Comparison of ENCODE assay signal across 8 mouse cellular contexts in the genomic region with DNA sequence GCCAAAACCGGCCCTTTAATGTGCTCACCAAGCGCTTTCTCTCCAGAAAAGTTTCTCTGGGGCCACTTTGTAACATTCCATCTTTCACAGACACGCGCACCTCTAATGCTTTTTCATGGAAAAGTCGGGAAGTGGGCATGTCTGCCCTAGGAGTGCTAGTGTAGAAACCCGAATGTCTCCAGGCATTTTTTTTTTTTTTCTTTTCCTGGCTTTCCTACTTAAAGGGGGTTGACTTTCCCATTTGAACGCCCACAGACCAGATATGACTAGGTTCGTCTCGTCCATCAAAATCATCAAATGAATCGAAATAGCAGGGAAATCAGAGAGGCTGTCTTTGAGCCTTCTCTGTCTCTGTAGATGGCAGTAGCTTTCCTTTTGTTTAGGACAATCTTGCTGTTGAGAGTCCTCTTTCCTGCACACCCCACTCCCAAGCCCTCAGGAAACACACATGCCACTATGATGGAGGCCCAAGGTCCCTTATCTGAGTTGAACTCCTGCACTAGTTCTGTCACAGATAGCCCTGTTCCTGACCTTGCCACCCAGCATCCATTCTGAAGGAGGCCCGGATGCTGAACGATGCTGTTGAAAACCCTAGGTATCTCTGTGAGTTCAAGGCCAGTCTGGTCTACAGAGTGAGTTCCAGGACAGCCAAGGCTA. TPM values are rescaled to one million over a fixed set of nuclear protein-coding genes. Genes with fewer than 3 reads are reported as not detected.
DNase-seq lines count a peak whose midpoint lies in the region; ATAC-seq and TF ChIP-seq lines count a peak whose summit lies in the region.

No protein-coding gene starts in this region.

- WGBS in cerebellum, adult 2 months: 17% methylated on average over 12 of the region's 12 CpGs
- 20% methylated on average over 12 of the region's 12 CpGs for WGBS in hindbrain, embryonic 16.5 days
- WGBS in stomach, embryonic 16.5 days: 9% methylated on average over 12 of the region's 12 CpGs

- H3K27me3 ChIP-seq in cerebellum, adult 2 months (ENCODE audit: control insufficient read depth, insufficient read depth, low read length): no peaks in the 10 kb centered on the region
- H3K27me3 ChIP-seq in erythroblast, embryonic 14.5 days (ENCODE audit: control insufficient read depth): peaks cover 5% of the 10 kb centered on the region; the same call in 1 of the 2 replicates
- H3K27me3 ChIP-seq in hindbrain, embryonic 16.5 days (replicated peaks; ENCODE audit: control insufficient read depth, insufficient read depth, low read length): no peaks in the 10 kb centered on the region
- H3K27me3 ChIP-seq in stomach, embryonic 16.5 days (ENCODE audit: control insufficient read depth, insufficient read depth, low read length): no peaks in the 10 kb centered on the region

- H3K9ac ChIP-seq in hindbrain, embryonic 16.5 days (ENCODE audit: low read depth, low read length): peak overlapping the region; percentile 58
- peak overlapping the region; percentile 75 for H3K9ac ChIP-seq in stomach, embryonic 16.5 days (ENCODE audit: low read length)

- no peak for TF ChIP-seq CTCF in cerebellum, adult 2 months (IDR thresholded peaks at IDR 0.05; ENCODE audit: borderline replicate concordance, insufficient read depth, low read depth, low read length)

- H3K9me3 ChIP-seq in erythroblast, embryonic 14.5 days (ENCODE audit: control insufficient read depth, low read length): no peaks in the 10 kb centered on the region
- H3K9me3 ChIP-seq in hindbrain, embryonic 16.5 days (ENCODE audit: control insufficient read depth, low read length): no peaks in the 10 kb centered on the region
- H3K9me3 ChIP-seq in stomach, embryonic 16.5 days (replicated peaks; ENCODE audit: control insufficient read depth, low read length): no peaks in the 10 kb centered on the region

- peak overlapping the region; percentile 76 for H3K4me3 ChIP-seq in cerebellum, adult 2 months (replicated peaks; ENCODE audit: insufficient read depth, low read depth, low read length)
- peak overlapping the region; percentile 99 for H3K4me3 ChIP-seq in erythroblast, embryonic 14.5 days (replicated peaks)
- peak overlapping the region; percentile 49 for H3K4me3 ChIP-seq in hindbrain, embryonic 16.5 days (ENCODE audit: low read length)
- H3K4me3 ChIP-seq in stomach, embryonic 16.5 days (replicated peaks; ENCODE audit: low read length): peak overlapping the region; percentile 72

- H3K27ac ChIP-seq in cerebellum, adult 2 months (ENCODE audit: insufficient read depth, low read length): peak overlapping the region; percentile 69
- peak overlapping the region; percentile 92 for H3K27ac ChIP-seq in hindbrain, embryonic 16.5 days (ENCODE audit: low read depth, low read length)
- peak overlapping the region; percentile 99 for H3K27ac ChIP-seq in stomach, embryonic 16.5 days (ENCODE audit: low read length)

- peak in 1 of 2 experiments; percentile 17 for DNase-seq in cerebellum, adult 2 months
- no peak for DNase-seq in cerebellum, postnatal 4 days (ENCODE audit: low spot score in 2 of 2)
- DNase-seq in MEL-GATA-1-ER (ENCODE audit: extremely low read depth, low read depth): peak; percentile 41
- DNase-seq in lung, postnatal 36 days: peak; percentile 10
- DNase-seq in left cerebral cortex, adult 11 months (ENCODE audit: low spot score): no peak

- H3K4me1 ChIP-seq in cerebellum, adult 2 months (ENCODE audit: control insufficient read depth, insufficient read depth, low read length): peaks cover 4% of the 10 kb centered on the region; the same call in 1 of the 2 replicates
- peaks cover 52% of the 10 kb centered on the region for H3K4me1 ChIP-seq in erythroblast, embryonic 14.5 days (ENCODE audit: control insufficient read depth)
- H3K4me1 ChIP-seq in hindbrain, embryonic 16.5 days (ENCODE audit: control insufficient read depth, insufficient read depth, low read depth, low read length): peaks cover 14% of the 10 kb centered on the region
- peaks cover 13% of the 10 kb centered on the region for H3K4me1 ChIP-seq in stomach, embryonic 16.5 days (ENCODE audit: control insufficient read depth, insufficient read depth, low read length)

- H3K36me3 ChIP-seq in erythroblast, embryonic 14.5 days (ENCODE audit: control insufficient read depth): peaks cover 27% of the 10 kb centered on the region
- H3K36me3 ChIP-seq in hindbrain, embryonic 16.5 days (ENCODE audit: control insufficient read depth, insufficient read depth, low read length): no peaks in the 10 kb centered on the region
- H3K36me3 ChIP-seq in stomach, embryonic 16.5 days (ENCODE audit: control insufficient read depth, insufficient read depth, low read length): no peaks in the 10 kb centered on the region

- no peak for TF ChIP-seq POLR2A in cerebellum, adult 2 months (IDR thresholded peaks at IDR 0.05; ENCODE audit: borderline replicate concordance, insufficient read depth, low read length)

- peak overlapping the region; percentile 53 for H3K4me2 ChIP-seq in hindbrain, embryonic 16.5 days (ENCODE audit: low read length)
- H3K4me2 ChIP-seq in stomach, embryonic 16.5 days (ENCODE audit: low read depth, low read length): peak overlapping the region; percentile 68

- no peak for ATAC-seq in hindbrain, embryonic 16.5 days
- ATAC-seq in stomach, embryonic 16.5 days (ENCODE audit: insufficient read depth, low FRiP score): no peak

RNA-seq across cellular contexts. Expression of a gene that starts 0.8 kb away (rescaled TPM):
- 124 and 130 TPM in 2 replicates for polyA plus RNA-seq in cerebellum, adult 2 months (2012; rRNA removed)
- 52.0 and 52.9 TPM in 2 replicates for polyA plus RNA-seq in erythroblast, embryonic 14.5 days (2012)
- 151 and 163 TPM in 2 replicates for polyA plus RNA-seq in hindbrain, embryonic 16.5 days (2015; fragmentation: Nextera tagmentation; extraction: Ambion mirVana)
- polyA plus RNA-seq in stomach, embryonic 16.5 days (2015; fragmentation: Nextera tagmentation; extraction: Ambion mirVana): 176 and 188 TPM in 2 replicates

RNA-seq across cellular contexts. Expression of a gene that starts 44.1 kb away (rescaled TPM):
- 4.1 and 4.7 TPM in 2 replicates for polyA plus RNA-seq in cerebellum, adult 2 months (2012; rRNA removed)
- not detected in 2 replicates for polyA plus RNA-seq in erythroblast, embryonic 14.5 days (2012)
- polyA plus RNA-seq in hindbrain, embryonic 16.5 days (2015; fragmentation: Nextera tagmentation; extraction: Ambion mirVana): 0.94 and 1.0 TPM in 2 replicates
- polyA plus RNA-seq in stomach, embryonic 16.5 days (2015; fragmentation: Nextera tagmentation; extraction: Ambion mirVana): 27.4 and 36.0 TPM in 2 replicates

Comparison
In these comparisons a context has a peak if more than half of its experiments do, and no peak if none do; other contexts are left out.
1. DNase-seq: peak in MEL-GATA-1-ER (single experiment) and lung, postnatal 36 days (single experiment); none in cerebellum, postnatal 4 days (0 of 2) and left cerebral cortex, adult 11 months (single experiment).
2. H3K4me3 ChIP-seq: peak in every context shown above with its lines; median percentile 99 in erythroblast, embryonic 14.5 days; 76 in cerebellum, adult 2 months; 72 in stomach, embryonic 16.5 days; 49 in hindbrain, embryonic 16.5 days.
3. Peak in every context shown above with its lines, with median percentiles within 50 percentile points of each other: H3K27ac ChIP-seq.